Mouse (Mus musculus): ENCODE results near the gene Zdhhc20.
"Not testable (repeated sequence)": the region's sequence is repeated elsewhere in the genome, so short reads cannot be mapped to it uniquely, and the experiment has no call there.

Zdhhc20 gene

GRCm38 (mm10) chr14:57890011-57890842, at the start of gene Zdhhc20:
Gene Zdhhc20 (minus strand): TSS chr14:57890276.
- peak; percentile 96 for DNase-seq

GRCm38 (mm10) chr14:57937297-57937696, 47.2 kb upstream of the Zdhhc20 start:
- no peak for DNase-seq

GRCm38 (mm10) chr14:57934666-57935065, 44.6 kb upstream of the Zdhhc20 start:
- no peak for DNase-seq

- no peak for DNase-seq
These were observed 43.5 kb upstream of the Zdhhc20 start for GRCm38 (mm10) chr14:57933608-57934007.

- no peak for DNase-seq
These were observed 42.9 kb upstream of the Zdhhc20 start for GRCm38 (mm10) chr14:57932881-57933443.

GRCm38 (mm10) chr14:57921428-57922131, 31.5 kb upstream of the Zdhhc20 start:
- no peak for DNase-seq

GRCm38 (mm10) chr14:57920568-57921310, 30.7 kb upstream of the Zdhhc20 start:
- DNase-seq = no peak

GRCm38 (mm10) chr14:57919148-57919875, 29.2 kb upstream of the Zdhhc20 start:
- DNase-seq = no peak

- DNase-seq = no peak
These were observed 25.3 kb upstream of the Zdhhc20 start for GRCm38 (mm10) chr14:57915341-57915740.

GRCm38 (mm10) chr14:57912211-57913007, 22.3 kb upstream of the Zdhhc20 start:
- not testable (repeated sequence) for DNase-seq

- DNase-seq = not testable (repeated sequence)
These were observed 21.7 kb upstream of the Zdhhc20 start for GRCm38 (mm10) chr14:57911787-57912186.

GRCm38 (mm10) chr14:57911316-57911715, 21.2 kb upstream of the Zdhhc20 start:
- no peak for DNase-seq

- peak; percentile 75 to 80 for DNase-seq
These were observed 20.5 kb upstream of the Zdhhc20 start for GRCm38 (mm10) chr14:57910501-57911068.

GRCm38 (mm10) chr14:57909297-57909696, 19.2 kb upstream of the Zdhhc20 start:
- no peak for DNase-seq

- peak in 1 of 2 experiments; percentile 22 for DNase-seq
These were observed 18.4 kb upstream of the Zdhhc20 start for GRCm38 (mm10) chr14:57908431-57908830.

- no peak for DNase-seq
These were observed 11.9 kb upstream of the Zdhhc20 start for GRCm38 (mm10) chr14:57901998-57902397.

GRCm38 (mm10) chr14:57896882-57897281, 6.8 kb upstream of the Zdhhc20 start:
- no peak for DNase-seq

- not testable (repeated sequence) for DNase-seq
These were observed 6.2 kb upstream of the Zdhhc20 start for GRCm38 (mm10) chr14:57896088-57896871.

GRCm38 (mm10) chr14:57894346-57894745, 4.3 kb upstream of the Zdhhc20 start:
- DNase-seq = no peak

- no peak for DNase-seq
These were observed 2.9 kb upstream of the Zdhhc20 start for GRCm38 (mm10) chr14:57892961-57893360.
